Mouse (Mus musculus) liver, adult 2 months (tissue): ENCODE data around the gene Tob1.

Experiments used
- CTCF ChIP-seq: fragments of 200-500 bp; IDR thresholded peaks from 2 replicates; pipeline ENCODE4 v1.5.1; 2011; ENCODE audit warnings: low read depth, low read length, control low read depth
- POLR2A ChIP-seq: fragments of 200-500 bp; IDR thresholded peaks from 2 replicates; pipeline ENCODE4 v1.6.1; 2011; ENCODE audit warnings: low read length, control low read depth; ENCODE audit not compliant: insufficient read depth; ENCODE audit errors: extremely low read depth

DNA sequence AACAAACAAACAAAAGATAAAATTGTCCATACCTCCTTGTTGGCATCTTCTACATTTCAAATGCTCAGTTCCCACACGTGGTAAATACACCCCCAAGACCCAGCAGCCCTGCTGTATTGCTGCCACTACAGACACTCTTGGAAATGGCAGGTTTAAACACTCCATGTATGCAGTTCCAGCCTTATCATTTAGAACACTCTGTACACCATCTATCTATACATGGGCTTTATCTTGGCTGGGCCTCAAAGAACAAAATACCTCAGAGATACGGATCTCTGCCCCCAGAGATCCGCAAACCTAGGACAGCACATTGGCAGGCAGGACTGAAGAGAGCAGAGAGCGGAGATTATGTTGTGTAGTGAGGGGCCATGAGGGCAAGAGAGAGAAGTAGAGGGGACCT is 31.1 kb upstream of the Tob1 start:
- TF ChIP-seq CTCF = no peak
- no peak for TF ChIP-seq POLR2A
